Mouse (Mus musculus) neural tube, embryonic 14.5 days (tissue): ENCODE results near the gene Otos. TPM values are rescaled to one million over a fixed set of nuclear protein-coding genes. Genes with fewer than 3 reads are reported as not detected.
A peak's percentile ranks its signal among the peaks of the same experiment; 100 is the strongest.

Experiments
- ATAC-seq: fragments of 200-750 bp; cut with Nextera tagmentation; 2 replicates; pipeline ENCODE4 v1.8.0; 2017; ENCODE audit warnings: low read depth, mild to moderate bottlenecking, moderate TSS enrichment, moderate library complexity
- H3K27ac ChIP-seq: fragments of 300-500 bp; sonication (generic); 2 replicates; pipeline ENCODE4 v1.5.1; 2014; ENCODE audit warnings: low read depth, mild to moderate bottlenecking, control low read depth, low read length, moderate library complexity, mixed read lengths
- H3K27me3 ChIP-seq: fragments of 300-500 bp; sonication (generic); 2 replicates; pipeline ENCODE4 v1.6.1; 2014; ENCODE audit warnings: low read length; ENCODE audit not compliant: control insufficient read depth, insufficient read depth
- H3K36me3 ChIP-seq: fragments of 300-500 bp; sonication (generic); 2 replicates; pipeline ENCODE4 v1.6.1; 2014; ENCODE audit warnings: low read length, mixed read lengths; ENCODE audit not compliant: control insufficient read depth, insufficient read depth
- H3K4me1 ChIP-seq: fragments of 300-500 bp; sonication (generic); 2 replicates; pipeline ENCODE4 v1.6.1; 2014; ENCODE audit warnings: low read length; ENCODE audit not compliant: control insufficient read depth, insufficient read depth
- H3K4me2 ChIP-seq: fragments of 300-500 bp; sonication (generic); 2 replicates; pipeline ENCODE4 v1.6.1; 2014; ENCODE audit warnings: mild to moderate bottlenecking, low read depth, low read length, control low read depth
- H3K4me3 ChIP-seq: fragments of 300-500 bp; sonication (generic); 2 replicates; pipeline ENCODE4 v1.5.1; 2014; ENCODE audit warnings: low read depth, low read length, control low read depth, mixed read lengths
- H3K9ac ChIP-seq: fragments of 300-500 bp; sonication (generic); replicated peaks from 2 replicates; pipeline ENCODE4 v1.6.1; 2014; ENCODE audit warnings: low read depth, mild to moderate bottlenecking, control low read depth, low read length, mixed read lengths
- H3K9me3 ChIP-seq: fragments of 300-500 bp; sonication (generic); 2 replicates; pipeline ENCODE4 v1.6.1; 2016; ENCODE audit warnings: low read length; ENCODE audit not compliant: control insufficient read depth
- WGBS: fragments of 180-500 bp; shearing (Covaris S2); extraction: QIAGEN DNeasy Blood & Tissue Kit; methylation state at CpG from one replicate; pipeline ENCODE4 v1.1.7; 2014; 5-methylcytosine and 5-hydroxymethylcytosine counted together
- polyA plus RNA-seq: library from polyadenylated mRNA; unstranded; fragments of >200 nt; fragmentation: Nextera tagmentation; extraction: Ambion mirVana; gene quantifications from 2 replicates; pipeline ENCODE4 v1.2.1, GENCODE M21; 2014

Gene Otos
- polyA plus RNA-seq = 0.21 TPM in 1 of 2 replicates, not detected in the other

- ATAC-seq = peak; percentile 74
- Histone ChIP-seq H3K4me3 (no peak within 1 kb of the TSS), H3K9me3 (no peaks in the 10 kb centered on the region), H3K36me3 (no peaks in the 10 kb centered on the region), H3K4me1 (no peaks in the 10 kb centered on the region), H3K27me3 (no peaks in the 10 kb centered on the region), H3K27ac (no peak within 1 kb of the TSS), H3K9ac (no peak within 1 kb of the TSS), H3K4me2 (no peak within 1 kb of the TSS)
- 32% methylated on average over 8 of the region's 8 CpGs for WGBS
Measured at GRCm38 (mm10) chr1:92648673-92649072, at the start of gene Otos. Gene Otos (minus strand): TSS chr1:92648841.

DNA sequence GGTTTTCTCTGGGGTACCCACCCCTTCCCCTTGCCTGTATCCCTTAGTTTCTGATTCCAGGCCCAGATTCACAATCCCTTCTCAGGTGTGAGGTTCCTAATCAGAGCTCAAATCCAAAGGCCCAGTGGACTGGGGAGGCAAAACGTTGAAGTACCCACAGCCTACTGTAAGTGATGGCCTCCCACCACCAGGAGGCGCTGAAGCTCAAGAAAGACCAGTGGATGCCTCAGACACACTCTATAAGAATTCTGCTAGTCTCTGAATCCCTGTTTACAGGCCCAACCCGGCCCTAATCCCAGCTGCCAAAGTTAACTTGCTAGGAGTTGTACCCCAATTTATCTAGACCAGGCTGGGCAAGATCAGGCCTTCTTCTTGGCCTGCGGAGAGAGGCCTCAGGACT, 48.2 kb upstream of the Otos start:
- Histone ChIP-seq H3K4me3 (no peak overlapping the region), H3K4me2 (no peak overlapping the region), H3K4me1 (peaks cover 6% of the 10 kb centered on the region; the same call in 1 of the 2 replicates), H3K36me3 (no peaks in the 10 kb centered on the region), H3K27me3 (no peaks in the 10 kb centered on the region), H3K9ac (no peak overlapping the region), H3K27ac (no peak overlapping the region), H3K9me3 (no peaks in the 10 kb centered on the region)
- WGBS = 35% methylated on average over 4 of the region's 4 CpGs
- ATAC-seq = peak; percentile 59; the same call in 1 of the 2 replicates

DNA sequence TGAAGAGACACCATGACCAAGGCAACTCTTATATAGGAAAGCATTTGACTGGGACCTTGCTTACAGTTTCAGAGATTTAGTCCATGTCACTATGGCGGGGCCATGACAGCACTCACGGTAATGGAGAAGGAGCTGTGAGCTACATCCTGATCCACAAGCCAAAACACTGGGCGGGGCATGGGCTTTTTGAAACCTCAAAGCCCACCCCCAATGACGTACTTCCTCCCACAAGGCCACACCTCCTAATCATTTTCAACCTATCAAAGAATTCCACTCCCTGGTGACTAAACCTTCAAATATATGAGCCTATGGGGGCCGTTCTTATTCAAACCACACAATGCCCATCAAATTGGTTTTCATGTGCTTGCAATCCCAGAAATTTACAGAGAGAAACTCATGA, 47.1 kb upstream of the Otos start:
- H3K27ac ChIP-seq = no peak overlapping the region
- no peak overlapping the region for H3K4me2 ChIP-seq
- no peak for ATAC-seq
- H3K27me3 ChIP-seq = no peaks in the 10 kb centered on the region
- H3K4me3 ChIP-seq = no peak overlapping the region
- H3K36me3 ChIP-seq = no peaks in the 10 kb centered on the region
- peaks cover 9% of the 10 kb centered on the region; the same call in 1 of the 2 replicates for H3K4me1 ChIP-seq
- H3K9ac ChIP-seq = no peak overlapping the region
- no peaks in the 10 kb centered on the region for H3K9me3 ChIP-seq
- 89% methylated on average over 5 of the region's 5 CpGs for WGBS

GRCm38 (mm10) chr1:92691166-92691844, 42.7 kb upstream of the Otos start:
- H3K27ac ChIP-seq = no peak overlapping the region
- H3K9ac ChIP-seq = no peak overlapping the region
- no peak for ATAC-seq
- H3K36me3 ChIP-seq = no peaks in the 10 kb centered on the region
- no peaks in the 10 kb centered on the region for H3K9me3 ChIP-seq
- 81% methylated on average over 3 of the region's 3 CpGs for WGBS
- no peaks in the 10 kb centered on the region for H3K27me3 ChIP-seq
- H3K4me1 ChIP-seq = 0 out of 2 replicates have a peak, but pooled peaks cover 6% of the 10 kb centered on the region
- no peak overlapping the region for H3K4me2 ChIP-seq
- H3K4me3 ChIP-seq = no peak overlapping the region

- Histone ChIP-seq H3K27ac (no peak overlapping the region), H3K36me3 (no peaks in the 10 kb centered on the region), H3K4me1 (0 out of 2 replicates have a peak, but pooled peaks cover 6% of the 10 kb centered on the region), H3K9ac (no peak overlapping the region), H3K27me3 (no peaks in the 10 kb centered on the region), H3K4me2 (no peak overlapping the region), H3K9me3 (no peaks in the 10 kb centered on the region), H3K4me3 (no peak overlapping the region)
- 52% methylated on average over 8 of the region's 8 CpGs for WGBS
- ATAC-seq = 0 out of 2 replicates have a peak, but pooled peaks have one; percentile 44
Measured at GRCm38 (mm10) chr1:92686994-92687393, 38.4 kb upstream of the Otos start.

DNA sequence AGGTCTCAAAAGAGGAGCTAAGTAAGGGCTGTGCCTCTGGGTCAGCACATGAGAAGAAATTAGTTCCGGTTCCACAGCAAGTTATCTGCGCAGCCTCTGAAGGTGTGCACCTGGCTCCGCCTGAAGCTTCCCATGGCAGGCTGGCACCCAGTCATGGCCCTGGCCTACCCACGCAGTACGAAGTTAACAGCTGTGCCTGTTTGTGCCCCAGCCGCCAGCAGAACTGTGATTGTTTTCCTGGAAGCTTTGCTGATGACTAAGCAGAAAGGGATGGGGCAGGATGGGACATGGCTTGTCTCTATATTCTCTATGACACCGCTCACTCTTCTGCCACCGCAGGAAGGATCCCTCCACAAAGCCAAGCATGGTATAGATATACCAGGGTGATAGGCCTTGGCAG, 34.5 kb upstream of the Otos start:
- no peaks in the 10 kb centered on the region for H3K36me3 ChIP-seq
- no peak overlapping the region for H3K27ac ChIP-seq
- ATAC-seq = no peak
- WGBS = 88% methylated on average over 8 of the region's 8 CpGs
- no peaks in the 10 kb centered on the region for H3K27me3 ChIP-seq
- no peak overlapping the region for H3K9ac ChIP-seq
- 0 out of 2 replicates have a peak, but pooled peaks cover 2% of the 10 kb centered on the region for H3K4me1 ChIP-seq
- H3K9me3 ChIP-seq = no peaks in the 10 kb centered on the region
- no peak overlapping the region for H3K4me2 ChIP-seq
- no peak overlapping the region for H3K4me3 ChIP-seq

DNA sequence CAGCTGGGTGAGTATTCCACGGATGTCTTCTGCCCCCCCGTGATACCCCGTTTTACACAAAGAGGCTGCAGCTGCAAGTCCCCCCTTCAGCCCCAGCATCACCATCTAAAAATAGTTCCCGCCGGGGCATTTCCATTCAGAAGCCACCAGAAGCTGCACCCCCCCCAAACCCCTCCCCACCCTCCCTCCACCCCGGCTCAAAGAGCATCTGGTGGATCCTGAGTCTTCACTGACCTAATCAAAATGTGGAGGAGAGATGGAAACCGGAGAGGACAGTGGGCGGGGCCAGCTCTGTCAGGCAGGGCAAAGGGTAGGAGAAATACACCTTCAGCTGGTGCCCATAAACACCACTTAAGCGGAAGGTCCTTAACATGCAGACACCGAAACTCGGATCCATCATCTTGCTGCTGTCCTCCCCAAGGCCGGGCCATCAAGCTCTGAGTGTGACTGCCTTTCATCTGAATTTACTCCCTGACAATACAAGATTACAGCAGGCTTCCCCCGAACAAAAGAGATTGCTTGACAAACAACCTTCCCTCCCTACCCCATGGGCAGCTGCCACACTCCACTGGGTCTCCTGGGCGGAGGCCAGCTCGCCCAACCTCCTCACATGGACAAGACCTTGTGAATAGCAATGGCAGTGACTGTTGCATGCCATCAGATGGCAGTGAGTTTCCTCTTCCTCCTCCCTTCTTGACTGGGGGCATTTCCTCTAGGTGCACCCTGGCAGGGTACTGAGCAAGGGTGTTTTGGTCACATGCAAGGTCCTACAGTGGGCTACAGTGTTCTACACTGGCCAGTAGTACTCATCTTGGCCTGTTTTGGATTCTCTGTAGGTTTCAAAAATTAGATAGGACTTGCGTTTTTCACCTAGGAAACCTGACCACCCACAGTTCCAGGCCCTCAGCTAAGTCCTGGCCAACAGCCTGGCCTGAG, 32.3 kb upstream of the Otos start:
- Histone ChIP-seq H3K4me3 (no peak overlapping the region), H3K27ac (no peak overlapping the region), H3K9ac (no peak overlapping the region), H3K4me1 (no peaks in the 10 kb centered on the region), H3K4me2 (no peak overlapping the region), H3K27me3 (no peaks in the 10 kb centered on the region), H3K9me3 (no peaks in the 10 kb centered on the region), H3K36me3 (no peaks in the 10 kb centered on the region)
- peak; percentile 78 for ATAC-seq
- 13% methylated on average over 16 of the region's 16 CpGs for WGBS

DNA sequence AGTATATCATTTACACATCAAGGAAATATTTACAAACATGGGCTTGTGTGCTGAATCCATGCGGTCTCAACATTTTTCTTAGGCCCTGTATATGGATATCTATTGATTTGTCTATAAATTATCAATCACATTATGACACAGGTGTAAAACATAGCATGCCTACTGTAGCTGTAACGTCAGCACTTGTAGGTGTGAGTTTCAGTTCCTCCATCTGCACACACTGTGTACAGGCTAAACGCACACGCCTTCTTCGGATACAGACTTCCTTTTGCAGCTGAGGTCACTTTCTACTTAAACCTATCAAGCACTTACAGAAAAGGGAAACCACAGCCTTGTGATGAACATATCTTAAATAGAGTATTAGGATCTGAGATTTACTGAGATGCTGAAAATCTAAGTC, 30.1 kb upstream of the Otos start:
- Histone ChIP-seq H3K36me3 (no peaks in the 10 kb centered on the region), H3K4me2 (no peak overlapping the region), H3K27ac (no peak overlapping the region), H3K9me3 (no peaks in the 10 kb centered on the region), H3K4me3 (no peak overlapping the region), H3K27me3 (no peaks in the 10 kb centered on the region), H3K9ac (no peak overlapping the region), H3K4me1 (no peaks in the 10 kb centered on the region)
- no peak for ATAC-seq
- 88% methylated on average over 5 of the region's 5 CpGs for WGBS

DNA sequence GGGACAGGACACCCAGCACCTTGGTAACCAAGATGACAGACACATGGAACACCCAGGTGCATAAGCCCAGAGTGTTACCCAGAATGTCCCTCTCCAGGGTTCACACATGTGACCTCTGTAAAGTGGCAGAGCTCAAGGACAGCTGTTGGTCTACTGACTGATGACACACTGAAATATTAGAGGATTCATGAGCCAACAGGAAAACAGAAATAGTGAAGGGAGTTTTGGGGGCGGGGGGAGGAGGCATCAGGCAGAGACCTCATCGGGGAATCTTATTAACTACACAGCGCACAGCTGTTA, 28.0 kb upstream of the Otos start:
- Histone ChIP-seq H3K36me3 (no peaks in the 10 kb centered on the region), H3K4me1 (no peaks in the 10 kb centered on the region), H3K4me2 (no peak overlapping the region), H3K27ac (no peak overlapping the region), H3K27me3 (no peaks in the 10 kb centered on the region), H3K9me3 (no peaks in the 10 kb centered on the region), H3K4me3 (no peak overlapping the region), H3K9ac (no peak overlapping the region)
- 48% methylated on average over 3 of the region's 3 CpGs for WGBS
- no peak; the same call in 1 of the 2 replicates for ATAC-seq
